Mouse (Mus musculus): Measurements from ENCODE around the gene Sebox. TPM values are rescaled to one million over a fixed set of nuclear protein-coding genes. Genes with fewer than 3 reads are reported as not detected.

The Sebox gene
- total RNA-seq (2014; fragmentation: Nextera tagmentation), result not detected in 2 replicates
- total RNA-seq (2017), result 0.23 TPM in 1 of 2 replicates, not detected in the other
- not detected in 2 replicates for polyA plus RNA-seq (2012)

- Histone ChIP-seq H3K36me3 (replicated peaks) (peaks cover 41% of the 10 kb centered on the region), H3K9me3 (replicated peaks) (no peaks in the 10 kb centered on the region), H3K27me3 (ENCODE audit: insufficient read depth, low read length) (peaks cover 25% of the 10 kb centered on the region), H3K4me1 (ENCODE audit: insufficient read depth, low read depth, low read length) (peaks cover 6% of the 10 kb centered on the region; the same call in 1 of the 2 replicates), H3K4me3 (ENCODE audit: low read depth, low read length) (no peak within 1 kb of the TSS)
- ATAC-seq (ENCODE audit: extremely low read depth, insufficient number of reproducible peaks, low FRiP score, poor library complexity, severe bottlenecking), result no peak
- no peak for DNase-seq (ENCODE audit: low spot score)
- TF ChIP-seq TAL1 (conservative IDR thresholded peaks at IDR 0.05; ENCODE audit: low read depth, low read length), result no peak
- TF ChIP-seq POLR2AphosphoS5 (IDR thresholded peaks at IDR 0.05; ENCODE audit: insufficient replicate concordance, low read depth, low read length), result no peak
- TF ChIP-seq GATA2 (IDR thresholded peaks at IDR 0.05; ENCODE audit: borderline replicate concordance, low read depth, low read length), result no peak
- no peak for TF ChIP-seq CTCF (IDR thresholded peaks at IDR 0.05; ENCODE audit: low read depth, low read length)
- no peak for TF ChIP-seq GATA1 (IDR thresholded peaks at IDR 0.05; ENCODE audit: borderline replicate concordance, low read length)
Observed at GRCm38 (mm10) chr11:78502909-78503650, at the start of gene Sebox. Gene Sebox (plus strand): TSS chr11:78503447.

GRCm38 (mm10) chr11:78453675-78454074 lies 49.6 kb upstream of the Sebox start:
- Histone ChIP-seq H3K36me3 (replicated peaks) (no peaks in the 10 kb centered on the region), H3K9me3 (replicated peaks) (no peaks in the 10 kb centered on the region), H3K4me3 (ENCODE audit: low read depth, low read length) (no peak overlapping the region), H3K27me3 (ENCODE audit: insufficient read depth, low read length) (peaks cover 27% of the 10 kb centered on the region), H3K4me1 (ENCODE audit: insufficient read depth, low read depth, low read length) (no peaks in the 10 kb centered on the region; the same call in 1 of the 2 replicates)
- no peak for DNase-seq (ENCODE audit: low spot score)
- ATAC-seq (ENCODE audit: extremely low read depth, insufficient number of reproducible peaks, low FRiP score, poor library complexity, severe bottlenecking), result no peak
- TF ChIP-seq TAL1 (conservative IDR thresholded peaks at IDR 0.05; ENCODE audit: low read depth, low read length) (no peak), CTCF (IDR thresholded peaks at IDR 0.05; ENCODE audit: low read depth, low read length) (peak; percentile 47; the same call in 1 of the 2 replicates)

- no peak for ATAC-seq (ENCODE audit: extremely low read depth, insufficient number of reproducible peaks, low FRiP score, poor library complexity, severe bottlenecking)
- TF ChIP-seq TAL1 (conservative IDR thresholded peaks at IDR 0.05; ENCODE audit: low read depth, low read length) (no peak), GATA1 (IDR thresholded peaks at IDR 0.05; ENCODE audit: borderline replicate concordance, low read length) (no peak), CTCF (IDR thresholded peaks at IDR 0.05; ENCODE audit: low read depth, low read length) (no peak), POLR2AphosphoS5 (IDR thresholded peaks at IDR 0.05; ENCODE audit: insufficient replicate concordance, low read depth, low read length) (no peak), GATA2 (IDR thresholded peaks at IDR 0.05; ENCODE audit: borderline replicate concordance, low read depth, low read length) (no peak)
- Histone ChIP-seq H3K9me3 (replicated peaks) (no peaks in the 10 kb centered on the region), H3K4me1 (ENCODE audit: insufficient read depth, low read depth, low read length) (no peaks in the 10 kb centered on the region; the same call in 1 of the 2 replicates), H3K27me3 (ENCODE audit: insufficient read depth, low read length) (peaks cover 27% of the 10 kb centered on the region), H3K36me3 (replicated peaks) (no peaks in the 10 kb centered on the region), H3K4me3 (ENCODE audit: low read depth, low read length) (no peak overlapping the region)
- no peak for DNase-seq (ENCODE audit: low spot score)
Observed at GRCm38 (mm10) chr11:78454276-78454675, 49.0 kb upstream of the Sebox start.

- Histone ChIP-seq H3K27me3 (ENCODE audit: insufficient read depth, low read length) (peaks cover 24% of the 10 kb centered on the region), H3K4me1 (ENCODE audit: insufficient read depth, low read depth, low read length) (no peaks in the 10 kb centered on the region; the same call in 1 of the 2 replicates), H3K9me3 (replicated peaks) (no peaks in the 10 kb centered on the region), H3K4me3 (ENCODE audit: low read depth, low read length) (no peak overlapping the region), H3K36me3 (replicated peaks) (no peaks in the 10 kb centered on the region)
- no peak for ATAC-seq (ENCODE audit: extremely low read depth, insufficient number of reproducible peaks, low FRiP score, poor library complexity, severe bottlenecking)
- DNase-seq (ENCODE audit: low spot score), result no peak
- TF ChIP-seq CTCF (IDR thresholded peaks at IDR 0.05; ENCODE audit: low read depth, low read length), result peak; percentile 15; the same call in 1 of the 2 replicates
- TF ChIP-seq POLR2AphosphoS5 (IDR thresholded peaks at IDR 0.05; ENCODE audit: insufficient replicate concordance, low read depth, low read length), result no peak
Observed at GRCm38 (mm10) chr11:78455308-78455707, 47.9 kb upstream of the Sebox start.

- TF ChIP-seq GATA2 (IDR thresholded peaks at IDR 0.05; ENCODE audit: borderline replicate concordance, low read depth, low read length) (no peak), TAL1 (conservative IDR thresholded peaks at IDR 0.05; ENCODE audit: low read depth, low read length) (no peak), GATA1 (IDR thresholded peaks at IDR 0.05; ENCODE audit: borderline replicate concordance, low read length) (no peak), POLR2AphosphoS5 (IDR thresholded peaks at IDR 0.05; ENCODE audit: insufficient replicate concordance, low read depth, low read length) (no peak), CTCF (IDR thresholded peaks at IDR 0.05; ENCODE audit: low read depth, low read length) (no peak)
- no peak for ATAC-seq (ENCODE audit: extremely low read depth, insufficient number of reproducible peaks, low FRiP score, poor library complexity, severe bottlenecking)
- DNase-seq (ENCODE audit: low spot score), result no peak
Observed at GRCm38 (mm10) chr11:78458740-78459139, 44.5 kb upstream of the Sebox start.

GRCm38 (mm10) chr11:78461894-78462293 lies 41.4 kb upstream of the Sebox start:
- DNase-seq (ENCODE audit: low spot score) (no peak), ATAC-seq (ENCODE audit: extremely low read depth, insufficient number of reproducible peaks, low FRiP score, poor library complexity, severe bottlenecking) (no peak)
- Histone ChIP-seq H3K36me3 (replicated peaks) (no peaks in the 10 kb centered on the region), H3K9me3 (replicated peaks) (no peaks in the 10 kb centered on the region; the same call in 1 of the 2 replicates), H3K4me1 (ENCODE audit: insufficient read depth, low read depth, low read length) (peaks cover 2% of the 10 kb centered on the region), H3K27me3 (ENCODE audit: insufficient read depth, low read length) (peaks cover 23% of the 10 kb centered on the region), H3K4me3 (ENCODE audit: low read depth, low read length) (no peak overlapping the region)
- no peak for TF ChIP-seq TAL1 (conservative IDR thresholded peaks at IDR 0.05; ENCODE audit: low read depth, low read length)
- TF ChIP-seq GATA2 (IDR thresholded peaks at IDR 0.05; ENCODE audit: borderline replicate concordance, low read depth, low read length), result no peak
- TF ChIP-seq CTCF (IDR thresholded peaks at IDR 0.05; ENCODE audit: low read depth, low read length), result no peak
- TF ChIP-seq GATA1 (IDR thresholded peaks at IDR 0.05; ENCODE audit: borderline replicate concordance, low read length), result no peak
- no peak for TF ChIP-seq POLR2AphosphoS5 (IDR thresholded peaks at IDR 0.05; ENCODE audit: insufficient replicate concordance, low read depth, low read length)

More at GRCm38 (mm10) chr11:78458740-78459139, 44.5 kb upstream of the Sebox start:
- peaks cover 17% of the 10 kb centered on the region for H3K27me3 ChIP-seq (ENCODE audit: insufficient read depth, low read length)
- no peak overlapping the region for H3K4me3 ChIP-seq (ENCODE audit: low read depth, low read length)
- peaks cover 2% of the 10 kb centered on the region for H3K4me1 ChIP-seq (ENCODE audit: insufficient read depth, low read depth, low read length)
- H3K36me3 ChIP-seq (replicated peaks), result no peaks in the 10 kb centered on the region
- H3K9me3 ChIP-seq (replicated peaks), result no peaks in the 10 kb centered on the region; the same call in 1 of the 2 replicates
